Mouse (Mus musculus) myocyte (in vitro differentiated cells): ENCODE measurements at regions not wholly inside any gene's neighbourhood (a gene's known extent, or its start where the extent isn't known, plus 50 kb on each side); places are given as distances from the start of the nearest gene placed in this dataset.

ENCODE experiments used
- H3K27me3 ChIP-seq: one replicate; pipeline ENCODE4 v1.6.1; 2011; ENCODE audit not compliant: control insufficient read depth, insufficient read depth, insufficient read length
- H3K36me3 ChIP-seq: one replicate; pipeline ENCODE4 v1.6.1; 2011; ENCODE audit not compliant: control insufficient read depth, insufficient read depth
- H3K4me2 ChIP-seq: one replicate; pipeline ENCODE4 v1.6.1; 2011; ENCODE audit warnings: low read depth, control low read depth
- H3K4me3 ChIP-seq: one replicate; pipeline ENCODE4 v1.5.1; 2011; ENCODE audit warnings: mild to moderate bottlenecking, control low read depth, moderate library complexity
- H3K79me2 ChIP-seq: one replicate; pipeline ENCODE4 v1.6.1; 2011; ENCODE audit not compliant: control insufficient read depth, insufficient read depth
- H3ac ChIP-seq: one replicate; pipeline ENCODE4 v1.6.1; 2011; ENCODE audit not compliant: control insufficient read depth, insufficient read length
- CEBPB ChIP-seq: IDR thresholded peaks from 2 replicates; pipeline ENCODE4 v1.6.1; 2011; ENCODE audit warnings: mild to moderate bottlenecking, moderate library complexity; ENCODE audit not compliant: poor library complexity, insufficient read depth, severe bottlenecking
- E2F4 ChIP-seq: IDR thresholded peaks from one replicate; pipeline ENCODE4 v1.6.1; 2011; ENCODE audit warnings: mild to moderate bottlenecking, control low read depth, moderate library complexity; ENCODE audit not compliant: insufficient read depth
- MAX ChIP-seq: IDR thresholded peaks from one replicate; pipeline ENCODE4 v1.6.1; 2011; ENCODE audit warnings: low read depth, mild to moderate bottlenecking, control low read depth
- MYOD1 ChIP-seq, 3 experiments: IDR thresholded peaks; one replicate each; pipeline ENCODE4 v1.6.1; 2011; ENCODE audit warnings: control low read depth in 2 of 3, low read depth in 2 of 3, mild to moderate bottlenecking in 2 of 3, moderate library complexity in 1 of 3; ENCODE audit not compliant: insufficient read length in 2 of 3, control insufficient read depth in 1 of 3
- MYOG ChIP-seq, 3 experiments: IDR thresholded peaks; one replicate each; pipeline ENCODE4 v1.6.1; 2011; ENCODE audit warnings: control low read depth in 2 of 3, low read depth in 2 of 3, mild to moderate bottlenecking in 2 of 3; ENCODE audit not compliant: insufficient read length in 2 of 3, control insufficient read depth in 1 of 3, insufficient read depth in 1 of 3
- POLR2A ChIP-seq: IDR thresholded peaks from one replicate; pipeline ENCODE4 v1.6.1; 2011; ENCODE audit warnings: low read depth, mild to moderate bottlenecking, control low read depth, moderate library complexity; ENCODE audit not compliant: insufficient read length
- POLR2AphosphoS2 ChIP-seq: IDR thresholded peaks from one replicate; pipeline ENCODE4 v1.6.1; 2011; ENCODE audit warnings: low read depth, control low read depth; ENCODE audit not compliant: insufficient read length
- REST ChIP-seq: IDR thresholded peaks from one replicate; pipeline ENCODE4 v1.6.1; 2011; ENCODE audit warnings: mild to moderate bottlenecking, control low read depth, moderate library complexity; ENCODE audit not compliant: insufficient read depth, insufficient read length
- SRF ChIP-seq: IDR thresholded peaks from one replicate; pipeline ENCODE4 v1.6.1; 2011; ENCODE audit warnings: low read depth; ENCODE audit not compliant: control insufficient read depth, insufficient read length
- TCF12 ChIP-seq: IDR thresholded peaks from one replicate; pipeline ENCODE4 v1.6.1; 2011; ENCODE audit warnings: mild to moderate bottlenecking, control low read depth; ENCODE audit not compliant: poor library complexity, insufficient read depth, severe bottlenecking
- TCF3 ChIP-seq: IDR thresholded peaks from one replicate; pipeline ENCODE4 v1.6.1; 2011; ENCODE audit warnings: low read depth, control low read depth; ENCODE audit not compliant: insufficient read length
- USF1 ChIP-seq: IDR thresholded peaks from one replicate; pipeline ENCODE4 v1.6.1; 2011; ENCODE audit warnings: low read depth, mild to moderate bottlenecking, control low read depth, moderate library complexity

DNA sequence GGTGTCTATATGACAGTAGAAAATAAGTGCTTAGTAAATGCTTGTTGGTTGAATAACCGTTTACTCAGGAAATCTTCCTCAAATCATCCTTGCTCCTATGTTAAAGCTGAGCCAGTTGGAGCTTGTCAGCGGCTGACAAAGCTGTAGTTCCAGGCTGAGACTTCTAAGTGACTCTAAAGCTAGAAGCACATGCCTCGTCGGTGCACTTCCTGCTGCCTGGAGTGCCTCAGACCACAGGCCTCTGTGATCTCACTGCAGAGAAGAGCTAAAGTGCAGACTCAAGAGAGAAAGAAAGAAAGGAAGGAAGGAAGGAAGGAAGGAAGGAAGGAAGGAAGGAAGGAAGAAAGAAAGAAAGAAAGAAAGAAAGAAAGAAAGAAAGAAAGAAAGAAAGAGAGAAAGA lies 146.1 kb downstream of the Fam76b start:
- H3ac ChIP-seq = no peak overlapping the region
- no peak for TF ChIP-seq POLR2AphosphoS2
- TF ChIP-seq REST = no peak
- TF ChIP-seq TCF12 = no peak

DNA sequence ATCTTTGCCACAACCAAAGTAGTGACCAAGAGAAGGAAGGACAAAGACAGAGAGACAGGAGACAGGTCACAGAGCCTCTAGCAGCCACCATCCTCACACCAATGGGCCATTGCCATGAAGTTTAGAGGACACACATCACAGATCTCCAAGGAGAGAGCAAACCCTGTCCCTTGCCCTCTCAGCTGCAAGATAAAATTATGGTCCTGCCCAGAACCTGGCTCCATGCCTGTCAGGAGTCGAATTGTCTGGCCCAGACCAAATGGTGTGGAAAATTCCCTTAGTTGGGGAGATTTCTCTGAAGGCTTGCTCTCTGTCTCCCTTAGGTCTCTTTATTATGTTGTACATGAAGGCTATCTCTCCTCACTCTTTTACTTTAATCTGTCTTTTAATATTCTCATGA lies 147.4 kb downstream of the Fam76b start:
- Histone ChIP-seq H3ac (no peak overlapping the region), H3K4me3 (no peak overlapping the region), H3K4me2 (no peak overlapping the region), H3K36me3 (no peaks in the 10 kb centered on the region), H3K27me3 (peaks cover 8% of the 10 kb centered on the region), H3K79me2 (no peaks in the 10 kb centered on the region)
- no peak for TF ChIP-seq POLR2A
- TF ChIP-seq CEBPB = no peak
- no peak for TF ChIP-seq TCF3
- no peak for TF ChIP-seq TCF12
- no peak for TF ChIP-seq POLR2AphosphoS2
- TF ChIP-seq E2F4 = no peak
- no peak for TF ChIP-seq MYOD1 (IDR thresholded peaks at IDR 0.05; ENCODE audit: control insufficient read depth in 1 of 3, insufficient read length in 2 of 3, low read depth in 2 of 3)
- TF ChIP-seq SRF = no peak
- no peak for TF ChIP-seq REST
- no peak for TF ChIP-seq MAX
- no peak for TF ChIP-seq MYOG (IDR thresholded peaks at IDR 0.05; ENCODE audit: control insufficient read depth in 1 of 3, insufficient read depth in 1 of 3, insufficient read length in 2 of 3, low read depth in 2 of 3)
- TF ChIP-seq USF1 = no peak

More for the DNA sequence above, 146.1 kb downstream of the Fam76b start:
- no peaks in the 10 kb centered on the region for H3K79me2 ChIP-seq
- no peak overlapping the region for H3K4me3 ChIP-seq
- H3K27me3 ChIP-seq = peaks cover 8% of the 10 kb centered on the region
- no peak overlapping the region for H3K4me2 ChIP-seq
- H3K36me3 ChIP-seq = no peaks in the 10 kb centered on the region

DNA sequence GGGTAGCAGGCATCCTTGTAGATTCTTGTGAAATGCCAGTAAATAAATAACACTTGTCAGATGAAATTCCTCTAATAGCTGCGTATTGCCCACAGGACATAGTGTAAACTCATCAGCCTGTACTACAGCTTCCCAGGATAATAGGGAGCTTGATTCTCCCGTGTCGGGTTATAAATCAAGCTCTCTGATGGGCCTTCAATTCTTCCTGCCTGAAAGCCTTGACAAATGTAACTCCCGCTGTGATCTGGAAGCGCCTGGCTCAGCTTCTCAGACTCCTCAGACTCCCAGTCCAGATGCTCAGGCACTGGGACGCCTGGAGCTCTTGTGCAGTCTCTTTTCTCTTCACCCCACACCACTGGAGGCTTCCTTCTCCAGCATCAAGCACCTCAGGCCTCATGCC lies 151.3 kb downstream of the Fam76b start:
- Histone ChIP-seq H3ac (no peak overlapping the region), H3K4me3 (no peak overlapping the region), H3K27me3 (peaks cover 8% of the 10 kb centered on the region), H3K4me2 (no peak overlapping the region), H3K36me3 (no peaks in the 10 kb centered on the region), H3K79me2 (no peaks in the 10 kb centered on the region)
- TF ChIP-seq TCF3 = no peak
- TF ChIP-seq CEBPB = no peak
- TF ChIP-seq SRF = no peak
- TF ChIP-seq POLR2A = no peak
- TF ChIP-seq TCF12 = no peak
- no peak for TF ChIP-seq POLR2AphosphoS2
- TF ChIP-seq E2F4 = no peak

DNA sequence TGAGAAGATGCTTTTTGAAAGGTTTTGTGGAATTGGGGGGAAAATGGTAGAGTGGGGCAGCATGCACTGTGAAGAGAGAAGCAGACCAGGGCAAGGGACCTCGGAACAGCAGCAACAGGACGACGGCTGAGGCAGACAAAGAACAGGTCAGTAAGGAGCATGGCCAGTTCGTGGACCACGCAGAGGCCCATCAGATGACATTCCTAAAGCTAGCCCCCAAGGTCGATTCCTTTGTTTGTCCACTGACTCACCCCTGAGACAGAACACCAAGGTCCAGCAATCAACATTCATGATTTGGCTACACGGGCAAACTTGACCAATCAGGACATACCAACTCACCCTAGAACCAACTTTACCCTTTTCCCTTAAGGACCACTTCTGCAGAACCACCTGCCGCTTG lies 160.0 kb downstream of the Fam76b start:
- H3ac ChIP-seq = no peak overlapping the region
- no peak for TF ChIP-seq REST
- no peak for TF ChIP-seq E2F4
- no peak for TF ChIP-seq CEBPB
- no peak for TF ChIP-seq POLR2A
- TF ChIP-seq TCF3 = no peak
- TF ChIP-seq USF1 = no peak
- no peak for TF ChIP-seq TCF12
- no peak for TF ChIP-seq MYOD1 (IDR thresholded peaks at IDR 0.05; ENCODE audit: control insufficient read depth in 1 of 3, insufficient read length in 2 of 3, low read depth in 2 of 3)
- TF ChIP-seq POLR2AphosphoS2 = no peak
- no peak for TF ChIP-seq MAX
- TF ChIP-seq MYOG (IDR thresholded peaks at IDR 0.05; ENCODE audit: control insufficient read depth in 1 of 3, insufficient read depth in 1 of 3, insufficient read length in 2 of 3, low read depth in 2 of 3) = no peak
- TF ChIP-seq SRF = no peak
- H3K27me3 ChIP-seq = no peaks in the 10 kb centered on the region
- no peaks in the 10 kb centered on the region for H3K79me2 ChIP-seq
- H3K36me3 ChIP-seq = no peaks in the 10 kb centered on the region
- H3K4me3 ChIP-seq = no peak overlapping the region
- no peak overlapping the region for H3K4me2 ChIP-seq

DNA sequence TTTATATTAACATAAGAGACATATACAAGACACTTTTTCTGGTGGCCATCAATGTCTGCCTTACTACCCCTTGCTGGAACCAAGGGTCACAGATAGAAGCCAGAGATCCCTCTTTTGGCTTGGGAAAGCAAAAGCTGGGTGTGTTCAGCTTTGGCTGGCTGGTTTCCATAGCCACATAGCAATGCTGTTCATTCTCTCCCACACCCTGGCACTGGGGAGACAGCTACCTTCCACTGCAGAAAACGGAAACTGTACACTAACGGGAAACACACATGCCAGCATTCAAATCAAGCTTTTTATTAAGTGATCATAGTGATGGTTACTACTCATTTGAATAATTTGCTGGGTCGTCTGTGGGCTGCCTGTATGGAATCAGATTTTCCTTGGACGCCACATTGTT lies 161.4 kb downstream of the Fam76b start:
- H3K79me2 ChIP-seq = no peaks in the 10 kb centered on the region
- no peak overlapping the region for H3K4me2 ChIP-seq
- no peak overlapping the region for H3ac ChIP-seq
- H3K36me3 ChIP-seq = no peaks in the 10 kb centered on the region
- no peak for TF ChIP-seq POLR2A
- no peak for TF ChIP-seq POLR2AphosphoS2
- no peak for TF ChIP-seq TCF12
- no peak for TF ChIP-seq CEBPB
- no peak for TF ChIP-seq USF1
- no peak for TF ChIP-seq MYOD1 (IDR thresholded peaks at IDR 0.05; ENCODE audit: control insufficient read depth in 1 of 3, insufficient read length in 2 of 3, low read depth in 2 of 3)
- TF ChIP-seq E2F4 = no peak
- TF ChIP-seq MYOG (IDR thresholded peaks at IDR 0.05; ENCODE audit: control insufficient read depth in 1 of 3, insufficient read depth in 1 of 3, insufficient read length in 2 of 3, low read depth in 2 of 3) = no peak
- TF ChIP-seq REST = no peak
- H3K4me3 ChIP-seq = no peak overlapping the region
- no peaks in the 10 kb centered on the region for H3K27me3 ChIP-seq

DNA sequence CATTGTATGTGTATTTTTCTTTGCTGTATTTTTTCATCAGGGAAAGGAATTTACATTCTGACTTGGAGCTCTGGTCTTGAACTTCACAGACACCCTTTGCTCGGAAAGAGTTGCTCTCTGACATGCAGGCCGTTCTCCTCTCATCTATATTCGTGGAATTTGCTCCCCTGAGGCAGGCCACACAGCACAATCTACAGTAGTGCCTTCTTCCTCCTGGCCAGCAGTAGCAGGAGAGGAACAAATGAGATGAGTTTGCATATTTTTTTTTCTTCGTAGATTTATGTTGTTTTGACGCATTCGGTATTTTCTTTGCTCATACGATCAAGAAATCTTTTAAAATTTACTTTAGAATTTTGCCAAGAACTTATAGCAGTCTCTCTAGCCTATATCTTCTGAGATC lies 163.4 kb downstream of the Fam76b start:
- TF ChIP-seq SRF = no peak
- no peak for TF ChIP-seq TCF12
- no peak for TF ChIP-seq REST
- TF ChIP-seq MAX = no peak
- TF ChIP-seq MYOG (IDR thresholded peaks at IDR 0.05; ENCODE audit: control insufficient read depth in 1 of 3, insufficient read depth in 1 of 3, insufficient read length in 2 of 3, low read depth in 2 of 3) = no peak
- Histone ChIP-seq H3K36me3 (no peaks in the 10 kb centered on the region), H3K4me2 (no peak overlapping the region), H3K79me2 (no peaks in the 10 kb centered on the region), H3K27me3 (no peaks in the 10 kb centered on the region), H3ac (no peak overlapping the region), H3K4me3 (no peak overlapping the region)
